Comparison of ENCODE assay signal across 27 mouse cellular contexts in genomic region chrX:42986100-42986499, GRCm38 (mm10).
"Had no signal": no experiment of that assay in that cellular context is flagged by ENCODE, and none has a peak within 500 bp of the region (broad histone marks: within the 10 kb centered on the region; RNA-seq: fewer than 3 reads in every experiment).

No protein-coding gene starts in this region.

- H3K4me3 ChIP-seq: gastrocnemius, adult 2 months; heart, embryonic 10.5 days; heart, embryonic 13.5 days; heart, embryonic 15.5 days; hindbrain, embryonic 13.5 days; hindbrain, embryonic 15.5 days; kidney, embryonic 15.5 days; limb, embryonic 13.5 days; limb, embryonic 15.5 days; liver, embryonic 12.5 days had no signal

- H3K27me3 ChIP-seq: heart, embryonic 13.5 days; heart, embryonic 15.5 days; hindbrain, embryonic 13.5 days; hindbrain, embryonic 15.5 days; kidney, embryonic 15.5 days; limb, embryonic 13.5 days; limb, embryonic 15.5 days; liver, embryonic 12.5 days had no signal

- H3K4me1 ChIP-seq: heart, embryonic 10.5 days; heart, embryonic 13.5 days; heart, embryonic 15.5 days; hindbrain, embryonic 13.5 days; hindbrain, embryonic 15.5 days; kidney, embryonic 15.5 days; limb, embryonic 13.5 days; limb, embryonic 15.5 days; liver, embryonic 12.5 days had no signal

- H3K9ac ChIP-seq: heart, embryonic 13.5 days; heart, embryonic 15.5 days; hindbrain, embryonic 13.5 days; hindbrain, embryonic 15.5 days; kidney, embryonic 15.5 days; limb, embryonic 13.5 days; limb, embryonic 15.5 days; liver, embryonic 12.5 days; liver, embryonic 14.5 days had no signal

- DNase-seq: gastrocnemius, adult 2 months; gastrocnemius, postnatal 10 days; gastrocnemius, postnatal 25 days; heart, adult 18-20 months; heart, postnatal 14 days; heart, postnatal 36 days; kidney, adult 11 months; kidney, adult 2 months; kidney, adult 9 months; kidney, postnatal 14 days; kidney, postnatal 36 days; layer of hippocampus, adult 9-11 months; layer of hippocampus, postnatal 36 days; left cerebral cortex, postnatal 4 days had no signal

- H3K36me3 ChIP-seq: heart, embryonic 10.5 days; heart, embryonic 13.5 days; heart, embryonic 15.5 days; hindbrain, embryonic 13.5 days; hindbrain, embryonic 15.5 days; kidney, embryonic 15.5 days; limb, embryonic 13.5 days; limb, embryonic 15.5 days; liver, embryonic 12.5 days had no signal

- H3K9me3 ChIP-seq: heart, embryonic 10.5 days; heart, embryonic 13.5 days; heart, embryonic 15.5 days; hindbrain, embryonic 13.5 days; hindbrain, embryonic 15.5 days; kidney, embryonic 15.5 days; limb, embryonic 13.5 days; limb, embryonic 15.5 days; liver, embryonic 12.5 days had no signal

- ATAC-seq: hindbrain, postnatal 0 days; intestine, embryonic 16.5 days; liver, embryonic 12.5 days had no signal

- H3K27ac ChIP-seq: gastrocnemius, adult 2 months; heart, embryonic 10.5 days; heart, embryonic 13.5 days; heart, embryonic 15.5 days; hindbrain, embryonic 13.5 days; hindbrain, embryonic 15.5 days; hindbrain, postnatal 0 days; kidney, embryonic 15.5 days; kidney, postnatal 0 days; limb, embryonic 13.5 days; limb, embryonic 15.5 days; liver, embryonic 12.5 days; liver, embryonic 14.5 days had no signal

- H3K4me2 ChIP-seq: heart, embryonic 13.5 days; heart, embryonic 15.5 days; hindbrain, embryonic 13.5 days; hindbrain, embryonic 15.5 days; kidney, embryonic 15.5 days; limb, embryonic 13.5 days; limb, embryonic 15.5 days; liver, embryonic 12.5 days had no signal
